26 mouse cellular contexts compared by ENCODE assay signal in genomic region chr19:32978037-32978745, GRCm38 (mm10).
A peak's percentile ranks its signal among the peaks of the same experiment; 100 is the strongest.
DNase-seq lines count a peak whose midpoint lies in the region; ATAC-seq and TF ChIP-seq lines count a peak whose summit lies in the region.
"Had no signal": no experiment of that assay in that cellular context is flagged by ENCODE, and none has a peak within 500 bp of the region (broad histone marks: within the 10 kb centered on the region; RNA-seq: fewer than 3 reads in every experiment).

No protein-coding gene starts in this region.

- H3K4me2 ChIP-seq in embryonic facial prominence, embryonic 14.5 days (ENCODE audit: low read depth, low read length) = no peak overlapping the region
- no peak overlapping the region for H3K4me2 ChIP-seq in limb, embryonic 14.5 days (replicated peaks; ENCODE audit: low read depth, low read length, severe bottlenecking)
- H3K4me2 ChIP-seq: heart, embryonic 13.5 days; hindbrain, embryonic 13.5 days; liver, embryonic 12.5 days; midbrain, embryonic 15.5 days had no signal

- H3K4me3 ChIP-seq in embryonic facial prominence, embryonic 14.5 days (ENCODE audit: low read depth, low read length) = no peak overlapping the region
- H3K4me3 ChIP-seq in embryonic facial prominence, embryonic 10.5 days = no peak overlapping the region
- H3K4me3 ChIP-seq in brown adipose tissue, adult 24 weeks (ENCODE audit: insufficient read depth, low read depth, low read length) = peak overlapping the region; percentile 44
- no peak overlapping the region for H3K4me3 ChIP-seq in limb, embryonic 14.5 days (replicated peaks; ENCODE audit: low read length)
- H3K4me3 ChIP-seq: erythroblast, embryonic 14.5 days; heart, adult 2 months; heart, embryonic 13.5 days; hindbrain, embryonic 13.5 days; left cerebral cortex, adult 2 months; liver, embryonic 12.5 days; midbrain, embryonic 15.5 days; myocyte had no signal

- H3K9me3 ChIP-seq in embryonic facial prominence, embryonic 14.5 days (ENCODE audit: control insufficient read depth, low read length) = no peaks in the 10 kb centered on the region
- no peaks in the 10 kb centered on the region for H3K9me3 ChIP-seq in embryonic facial prominence, embryonic 10.5 days
- no peaks in the 10 kb centered on the region for H3K9me3 ChIP-seq in limb, embryonic 14.5 days (ENCODE audit: control insufficient read depth, low read length)
- H3K9me3 ChIP-seq: heart, embryonic 13.5 days; hindbrain, embryonic 13.5 days; liver, embryonic 12.5 days; midbrain, embryonic 15.5 days had no signal

- WGBS in embryonic facial prominence, embryonic 14.5 days = 71% methylated on average over 7 of the region's 7 CpGs
- WGBS in embryonic facial prominence, embryonic 10.5 days = 94% methylated on average over 7 of the region's 7 CpGs
- WGBS in limb, embryonic 14.5 days = 59% methylated on average over 7 of the region's 7 CpGs

- TF ChIP-seq POLR2A in limb, embryonic 14.5 days (IDR thresholded peaks at IDR 0.05; ENCODE audit: borderline replicate concordance, extremely low read depth, insufficient read depth, insufficient read length) = no peak

- H3K27ac ChIP-seq in embryonic facial prominence, embryonic 14.5 days (replicated peaks; ENCODE audit: low read depth, low read length) = no peak overlapping the region
- no peak overlapping the region for H3K27ac ChIP-seq in embryonic facial prominence, embryonic 10.5 days (replicated peaks)
- peak overlapping the region; percentile 50 for H3K27ac ChIP-seq in brown adipose tissue, adult 24 weeks (replicated peaks; ENCODE audit: low read depth, low read length)
- H3K27ac ChIP-seq in limb, embryonic 14.5 days (replicated peaks; ENCODE audit: low read depth, low read length) = no peak overlapping the region
- H3K27ac ChIP-seq: heart, adult 2 months; heart, embryonic 13.5 days; hindbrain, embryonic 13.5 days; left cerebral cortex, adult 2 months; liver, embryonic 12.5 days; midbrain, embryonic 15.5 days had no signal

- ATAC-seq in embryonic facial prominence, embryonic 14.5 days (ENCODE audit: low read depth) = no peak
- no peak for ATAC-seq in limb, embryonic 14.5 days (ENCODE audit: low FRiP score, low read depth)
- ATAC-seq: CD4-positive, CD25-positive, alpha-beta regulatory T cell, adult 4 months; forebrain, embryonic 14.5 days; liver, embryonic 12.5 days; midbrain, embryonic 15.5 days had no signal

- H3K27me3 ChIP-seq in embryonic facial prominence, embryonic 14.5 days (replicated peaks; ENCODE audit: control insufficient read depth, insufficient read depth, low read length) = no peaks in the 10 kb centered on the region
- no peaks in the 10 kb centered on the region for H3K27me3 ChIP-seq in embryonic facial prominence, embryonic 10.5 days (replicated peaks; ENCODE audit: low read depth, poor library complexity, severe bottlenecking)
- no peaks in the 10 kb centered on the region for H3K27me3 ChIP-seq in limb, embryonic 14.5 days (ENCODE audit: control insufficient read depth, insufficient read depth, low read length)
- H3K27me3 ChIP-seq: heart, embryonic 13.5 days; hindbrain, embryonic 13.5 days; liver, embryonic 12.5 days; midbrain, embryonic 15.5 days had no signal

- H3K9ac ChIP-seq in embryonic facial prominence, embryonic 14.5 days (ENCODE audit: low read depth, low read length) = no peak overlapping the region
- no peak overlapping the region for H3K9ac ChIP-seq in limb, embryonic 14.5 days (ENCODE audit: low read depth, low read length, severe bottlenecking)
- H3K9ac ChIP-seq: heart, embryonic 13.5 days; hindbrain, embryonic 13.5 days; liver, embryonic 12.5 days; midbrain, embryonic 15.5 days had no signal

- peaks cover 3% of the 10 kb centered on the region; the same call in 1 of the 2 replicates for H3K4me1 ChIP-seq in embryonic facial prominence, embryonic 14.5 days (ENCODE audit: control insufficient read depth, insufficient read depth, low read length)
- H3K4me1 ChIP-seq in embryonic facial prominence, embryonic 10.5 days = peaks cover 4% of the 10 kb centered on the region; the same call in 1 of the 2 replicates
- H3K4me1 ChIP-seq in brown adipose tissue, adult 24 weeks (ENCODE audit: control insufficient read depth, insufficient read depth, insufficient read length, low read length) = peaks cover 2% of the 10 kb centered on the region; the same call in 1 of the 2 replicates
- peaks cover 7% of the 10 kb centered on the region; the same call in 1 of the 2 replicates for H3K4me1 ChIP-seq in limb, embryonic 14.5 days (ENCODE audit: control insufficient read depth, insufficient read depth, low read length)
- H3K4me1 ChIP-seq: heart, embryonic 13.5 days; hindbrain, embryonic 13.5 days; liver, embryonic 12.5 days; midbrain, embryonic 15.5 days had no signal

- peak; percentile 65 for DNase-seq in embryonic facial prominence, embryonic 14.5 days (ENCODE audit: low spot score)
- DNase-seq in embryonic facial prominence, embryonic 10.5 days (ENCODE audit: low spot score) = no peak
- peak; percentile 56 for DNase-seq in 3T3-L1 (ENCODE audit: low read depth, low spot score)
- peak; percentile 88 for DNase-seq in limb, embryonic 14.5 days (ENCODE audit: low spot score)
- no peak for DNase-seq in spleen, postnatal 10 days (ENCODE audit: low spot score in 2 of 2)
- no peak for DNase-seq in cerebellum, postnatal 14 days
- DNase-seq: adrenal gland, adult 8-10 months; cerebellum, adult 2 months; gastrocnemius, postnatal 10 days; heart, adult 2 months; heart, postnatal 36 days; kidney, adult 18-20 months; kidney, postnatal 10 days; left cerebral cortex, postnatal 4 days; lung, adult 2 months; thymus, postnatal 36 days had no signal

- no peaks in the 10 kb centered on the region for H3K36me3 ChIP-seq in embryonic facial prominence, embryonic 14.5 days (ENCODE audit: control insufficient read depth, insufficient read depth, low read length)
- H3K36me3 ChIP-seq in embryonic facial prominence, embryonic 10.5 days (replicated peaks) = no peaks in the 10 kb centered on the region
- H3K36me3 ChIP-seq in limb, embryonic 14.5 days (ENCODE audit: control insufficient read depth, insufficient read depth, low read length) = no peaks in the 10 kb centered on the region
- H3K36me3 ChIP-seq: heart, embryonic 13.5 days; hindbrain, embryonic 13.5 days; liver, embryonic 12.5 days; midbrain, embryonic 15.5 days had no signal

Comparison
In these comparisons a context has a peak if more than half of its experiments do, and no peak if none do; other contexts are left out.
1. DNase-seq: peak in embryonic facial prominence, embryonic 14.5 days (single experiment), 3T3-L1 (single experiment) and limb, embryonic 14.5 days (single experiment); none in embryonic facial prominence, embryonic 10.5 days (single experiment), spleen, postnatal 10 days (0 of 2) and cerebellum, postnatal 14 days (0 of 2).